In the genomic region with DNA sequence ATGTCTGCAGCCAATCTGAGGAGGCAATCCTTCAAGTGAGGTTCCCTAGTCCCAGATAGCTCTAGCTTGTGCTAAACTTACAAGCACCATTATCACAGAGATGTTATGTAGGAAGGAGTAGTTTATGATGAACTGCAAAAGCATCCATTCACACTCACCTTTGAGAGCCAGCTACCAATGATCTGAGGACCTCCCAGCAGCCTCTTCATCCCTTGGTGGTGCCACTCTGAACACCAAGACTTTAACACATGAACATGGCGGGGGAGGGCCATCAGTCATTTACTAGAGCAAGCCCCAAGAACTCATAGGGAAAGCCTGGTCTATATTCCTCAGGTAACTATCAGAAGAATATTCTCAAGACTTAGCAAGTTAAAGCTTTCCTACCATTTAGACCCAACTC, we compare ENCODE assay signal across 34 mouse cellular contexts.
"Had no signal": no experiment of that assay in that cellular context is flagged by ENCODE, and none has a peak within 500 bp of the region (broad histone marks: within the 10 kb centered on the region; RNA-seq: fewer than 3 reads in every experiment).

No protein-coding gene starts in this region.

- H3K36me3 ChIP-seq: heart, embryonic 10.5 days; heart, embryonic 12.5 days; heart, embryonic 13.5 days; heart, embryonic 15.5 days; hindbrain, embryonic 10.5 days; hindbrain, embryonic 12.5 days; hindbrain, embryonic 13.5 days; hindbrain, embryonic 15.5 days; intestine, embryonic 15.5 days; kidney, embryonic 15.5 days had no signal

- H3K27me3 ChIP-seq: heart, embryonic 12.5 days; heart, embryonic 13.5 days; heart, embryonic 15.5 days; hindbrain, embryonic 12.5 days; hindbrain, embryonic 13.5 days; hindbrain, embryonic 15.5 days; intestine, embryonic 15.5 days; kidney, embryonic 15.5 days had no signal

- H3K4me3 ChIP-seq: heart, embryonic 10.5 days; heart, embryonic 12.5 days; heart, embryonic 13.5 days; heart, embryonic 15.5 days; hindbrain, embryonic 10.5 days; hindbrain, embryonic 12.5 days; hindbrain, embryonic 13.5 days; hindbrain, embryonic 15.5 days; intestine, embryonic 15.5 days; kidney, embryonic 15.5 days; layer of hippocampus, adult 2 months had no signal

- H3K9ac ChIP-seq: heart, embryonic 12.5 days; heart, embryonic 13.5 days; heart, embryonic 15.5 days; hindbrain, embryonic 12.5 days; hindbrain, embryonic 13.5 days; hindbrain, embryonic 14.5 days; hindbrain, embryonic 15.5 days; intestine, embryonic 15.5 days; kidney, embryonic 15.5 days had no signal

- H3K9me3 ChIP-seq: heart, embryonic 10.5 days; heart, embryonic 13.5 days; heart, embryonic 15.5 days; hindbrain, embryonic 10.5 days; hindbrain, embryonic 12.5 days; hindbrain, embryonic 13.5 days; hindbrain, embryonic 15.5 days; intestine, embryonic 15.5 days; kidney, embryonic 15.5 days had no signal

- ATAC-seq: hindbrain, embryonic 16.5 days; hindbrain, postnatal 0 days; inflammation-experienced regulatory T-cells, adult 6 months; intestine, embryonic 15.5 days; intestine, embryonic 16.5 days; intestine, postnatal 0 days had no signal

- DNase-seq: heart, postnatal 10 days; heart, postnatal 14 days; heart, postnatal 36 days; kidney, adult 11 months; kidney, adult 18-20 months; kidney, adult 2 months; kidney, adult 8-10 months; kidney, adult 9 months; kidney, postnatal 10 days; kidney, postnatal 14 days; kidney, postnatal 25 days; kidney, postnatal 36 days; kidney, postnatal 4 days; layer of hippocampus, adult 9-11 months; layer of hippocampus, postnatal 36 days had no signal

- H3K27ac ChIP-seq: heart, embryonic 10.5 days; heart, embryonic 13.5 days; heart, embryonic 15.5 days; hindbrain, embryonic 10.5 days; hindbrain, embryonic 12.5 days; hindbrain, embryonic 13.5 days; hindbrain, embryonic 14.5 days; hindbrain, embryonic 15.5 days; hindbrain, postnatal 0 days; intestine, embryonic 15.5 days; kidney, embryonic 15.5 days; kidney, postnatal 0 days; layer of hippocampus, adult 2 months had no signal

- H3K4me1 ChIP-seq: heart, embryonic 10.5 days; heart, embryonic 12.5 days; heart, embryonic 13.5 days; heart, embryonic 15.5 days; hindbrain, embryonic 10.5 days; hindbrain, embryonic 12.5 days; hindbrain, embryonic 13.5 days; hindbrain, embryonic 15.5 days; intestine, embryonic 15.5 days; kidney, embryonic 15.5 days had no signal

- H3K4me2 ChIP-seq: heart, embryonic 11.5 days; heart, embryonic 12.5 days; heart, embryonic 13.5 days; heart, embryonic 15.5 days; hindbrain, embryonic 12.5 days; hindbrain, embryonic 13.5 days; hindbrain, embryonic 14.5 days; hindbrain, embryonic 15.5 days; intestine, embryonic 15.5 days; kidney, embryonic 15.5 days had no signal
